Mouse (Mus musculus) thymus, postnatal 36 days (tissue): ENCODE data around the gene Lasp1.
A peak's percentile ranks its signal among the peaks of the same experiment; 100 is the strongest.

ENCODE experiments used
- DNase-seq, 2 experiments: peaks; one replicate each; pipeline ENCODE4 v3.0.0; 2022; ENCODE audit warnings: mixed read lengths in 2 of 2

The Lasp1 gene

GRCm38 (mm10) chr11:97811569-97812362 lies 13.0 kb downstream of the Lasp1 start:
- no peak for DNase-seq

GRCm38 (mm10) chr11:97812491-97812921 lies 13.7 kb downstream of the Lasp1 start:
- no peak for DNase-seq

- no peak for DNase-seq
Measured at GRCm38 (mm10) chr11:97813085-97813484, 14.3 kb downstream of the Lasp1 start.

- no peak for DNase-seq
Measured at GRCm38 (mm10) chr11:97813746-97814515, 15.1 kb downstream of the Lasp1 start.

GRCm38 (mm10) chr11:97815736-97816135 lies 16.9 kb downstream of the Lasp1 start:
- no peak for DNase-seq

- no peak for DNase-seq
Measured at GRCm38 (mm10) chr11:97816176-97816575, 17.4 kb downstream of the Lasp1 start.

GRCm38 (mm10) chr11:97816916-97817315 lies 18.1 kb downstream of the Lasp1 start:
- DNase-seq, result no peak

GRCm38 (mm10) chr11:97817379-97817778 lies 18.6 kb downstream of the Lasp1 start:
- DNase-seq, result no peak

GRCm38 (mm10) chr11:97818003-97818402 lies 19.2 kb downstream of the Lasp1 start:
- DNase-seq, result no peak

GRCm38 (mm10) chr11:97818571-97818970 lies 19.8 kb downstream of the Lasp1 start:
- no peak for DNase-seq

GRCm38 (mm10) chr11:97819102-97819501 lies 20.3 kb downstream of the Lasp1 start:
- no peak for DNase-seq

GRCm38 (mm10) chr11:97819923-97820322 lies 21.1 kb downstream of the Lasp1 start:
- no peak for DNase-seq

GRCm38 (mm10) chr11:97820840-97821239 lies 22.0 kb downstream of the Lasp1 start:
- DNase-seq, result no peak

- DNase-seq, result no peak
Measured at GRCm38 (mm10) chr11:97821401-97822064, 22.7 kb downstream of the Lasp1 start.

- DNase-seq, result no peak
Measured at GRCm38 (mm10) chr11:97822840-97823603, 24.2 kb downstream of the Lasp1 start.

- no peak for DNase-seq
Measured at GRCm38 (mm10) chr11:97824168-97824567, 25.4 kb downstream of the Lasp1 start.

GRCm38 (mm10) chr11:97824895-97825294 lies 26.1 kb downstream of the Lasp1 start:
- DNase-seq, result no peak

- peak; percentile 85 to 88 for DNase-seq
Measured at GRCm38 (mm10) chr11:97825295-97825694, 26.5 kb downstream of the Lasp1 start.

GRCm38 (mm10) chr11:97825971-97826370 lies 27.2 kb downstream of the Lasp1 start:
- DNase-seq, result peak; percentile 65 to 71

GRCm38 (mm10) chr11:97826414-97826813 lies 27.6 kb downstream of the Lasp1 start:
- DNase-seq, result no peak

GRCm38 (mm10) chr11:97827654-97828053 lies 28.9 kb downstream of the Lasp1 start:
- no peak for DNase-seq

- DNase-seq, result no peak
Measured at GRCm38 (mm10) chr11:97829365-97829764, 30.6 kb downstream of the Lasp1 start.
